Mouse (Mus musculus): Measurements from ENCODE around the gene Olfr766-ps1. TPM values are rescaled to one million over a fixed set of nuclear protein-coding genes. Genes with fewer than 3 reads are reported as not detected.

The Olfr766-ps1 gene
- not detected in 2 replicates for polyA plus RNA-seq (2021; fragmentation: Nextera tagmentation)
- long read RNA-seq, experiment 1: 0 reads
- long read RNA-seq, experiment 2: 0 reads

GRCm38 (mm10) chr10:129068877-129069276, at the start of gene Olfr766-ps1:
Olfr766-ps1 (minus strand) TSS chr10:129068977.

GRCm38 (mm10) chr10:129117761-129118160, 49.0 kb upstream of the Olfr766-ps1 start, which contains the start of gene Olfr769:
Olfr769 (minus strand) TSS chr10:129117861.

GRCm38 (mm10) chr10:129099275-129099674, 30.5 kb upstream of the Olfr766-ps1 start, which contains the start of gene Olfr768:
Olfr768 (minus strand) TSS chr10:129099375.

GRCm38 (mm10) chr10:129082810-129083209, 14.0 kb upstream of the Olfr766-ps1 start, which contains the start of gene Olfr767:
Olfr767 (minus strand) TSS chr10:129082910.

GRCm38 (mm10) chr10:129049898-129050297, 18.9 kb downstream of the Olfr766-ps1 start, which contains the start of gene Olfr765:
Olfr765 (minus strand) TSS chr10:129049998.

GRCm38 (mm10) chr10:129039796-129040195, 29.0 kb downstream of the Olfr766-ps1 start, which contains the start of gene Olfr764-ps1:
Olfr764-ps1 (minus strand) TSS chr10:129039896.

Other genes starting within 250 kb of the Olfr766-ps1 start
- 22.3 and 35.3 TPM in 2 replicates for gene Ormdl2, start 247.3 kb downstream of the Olfr766-ps1 start, polyA plus RNA-seq (2021; fragmentation: Nextera tagmentation)
- 6.8 and 7.9 TPM in 2 replicates for gene Gdf11, start 177.3 kb downstream of the Olfr766-ps1 start, polyA plus RNA-seq (2021; fragmentation: Nextera tagmentation)
- gene Cd63, start 168.0 kb downstream of the Olfr766-ps1 start, polyA plus RNA-seq (2021; fragmentation: Nextera tagmentation): 190 and 257 TPM in 2 replicates
- 10.0 and 83.5 TPM in 2 replicates for gene Rdh5, start 146.1 kb downstream of the Olfr766-ps1 start, polyA plus RNA-seq (2021; fragmentation: Nextera tagmentation)
- 356 and 436 TPM in 2 replicates for gene Bloc1s1, start 144.9 kb downstream of the Olfr766-ps1 start, polyA plus RNA-seq (2021; fragmentation: Nextera tagmentation)
- gene Itga7, start 135.2 kb downstream of the Olfr766-ps1 start, polyA plus RNA-seq (2021; fragmentation: Nextera tagmentation): 3.7 and 4.6 TPM in 2 replicates
- not detected in 2 replicates for gene Mettl7b, start 108.0 kb downstream of the Olfr766-ps1 start, polyA plus RNA-seq (2021; fragmentation: Nextera tagmentation)
- gene Olfr9, start 79.5 kb downstream of the Olfr766-ps1 start, polyA plus RNA-seq (2021; fragmentation: Nextera tagmentation): not detected in 2 replicates
- not detected in 2 replicates for gene Olfr763, start 58.2 kb downstream of the Olfr766-ps1 start, polyA plus RNA-seq (2021; fragmentation: Nextera tagmentation)
- not detected in 2 replicates for gene Olfr764-ps1, start 29.1 kb downstream of the Olfr766-ps1 start, polyA plus RNA-seq (2021; fragmentation: Nextera tagmentation)
- not detected in 2 replicates for gene Olfr765, start 19.0 kb downstream of the Olfr766-ps1 start, polyA plus RNA-seq (2021; fragmentation: Nextera tagmentation)
- gene Olfr767, start 13.9 kb upstream of the Olfr766-ps1 start, polyA plus RNA-seq (2021; fragmentation: Nextera tagmentation): not detected in 2 replicates
- not detected in 2 replicates for gene Olfr768, start 30.4 kb upstream of the Olfr766-ps1 start, polyA plus RNA-seq (2021; fragmentation: Nextera tagmentation)
- not detected in 2 replicates for gene Olfr769, start 48.9 kb upstream of the Olfr766-ps1 start, polyA plus RNA-seq (2021; fragmentation: Nextera tagmentation)
- not detected in 2 replicates for gene Olfr770, start 70.0 kb upstream of the Olfr766-ps1 start, polyA plus RNA-seq (2021; fragmentation: Nextera tagmentation)
- gene Olfr771, start 95.8 kb upstream of the Olfr766-ps1 start, polyA plus RNA-seq (2021; fragmentation: Nextera tagmentation): not detected in 2 replicates
- not detected in 2 replicates for gene Olfr772, start 108.9 kb upstream of the Olfr766-ps1 start, polyA plus RNA-seq (2021; fragmentation: Nextera tagmentation)
- gene Olfr773, start 118.4 kb upstream of the Olfr766-ps1 start, polyA plus RNA-seq (2021; fragmentation: Nextera tagmentation): not detected in 2 replicates
- gene Olfr774, start 167.2 kb upstream of the Olfr766-ps1 start, polyA plus RNA-seq (2021; fragmentation: Nextera tagmentation): not detected in 2 replicates
- not detected in 2 replicates for gene Olfr775, start 179.4 kb upstream of the Olfr766-ps1 start, polyA plus RNA-seq (2021; fragmentation: Nextera tagmentation)
- not detected in 2 replicates for gene Olfr776, start 190.2 kb upstream of the Olfr766-ps1 start, polyA plus RNA-seq (2021; fragmentation: Nextera tagmentation)
- not detected in 2 replicates for gene Olfr777, start 202.5 kb upstream of the Olfr766-ps1 start, polyA plus RNA-seq (2021; fragmentation: Nextera tagmentation)
- gene Olfr780, start 249.1 kb upstream of the Olfr766-ps1 start, polyA plus RNA-seq (2021; fragmentation: Nextera tagmentation): not detected in 2 replicates

Data from layer of hippocampus, adult 6 months (tissue).